Mouse (Mus musculus): Measurements from ENCODE around the gene Pik3r1.

The Pik3r1 gene

DNA sequence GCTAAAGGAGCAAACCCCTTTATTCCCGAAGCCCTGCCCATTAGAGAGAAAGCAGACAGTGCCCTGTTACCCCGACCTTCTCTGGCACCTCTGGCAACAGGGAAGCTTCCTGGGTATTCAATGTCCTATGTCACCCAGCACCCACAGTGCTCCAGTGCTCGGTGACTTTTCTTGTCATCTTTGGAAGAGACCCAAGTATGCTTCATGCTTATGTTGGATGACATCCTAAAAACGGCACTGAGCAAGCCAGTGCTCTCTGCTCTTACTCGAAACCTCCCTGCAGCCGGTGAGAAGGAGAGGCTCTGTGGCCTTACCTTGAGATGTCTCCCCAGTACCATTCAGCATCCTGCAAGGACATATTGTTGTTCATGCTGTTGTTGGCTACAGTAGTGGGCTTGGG, 77.8 kb downstream of the Pik3r1 start:
- ATAC-seq (ENCODE audit: low TSS enrichment) = no peak

DNA sequence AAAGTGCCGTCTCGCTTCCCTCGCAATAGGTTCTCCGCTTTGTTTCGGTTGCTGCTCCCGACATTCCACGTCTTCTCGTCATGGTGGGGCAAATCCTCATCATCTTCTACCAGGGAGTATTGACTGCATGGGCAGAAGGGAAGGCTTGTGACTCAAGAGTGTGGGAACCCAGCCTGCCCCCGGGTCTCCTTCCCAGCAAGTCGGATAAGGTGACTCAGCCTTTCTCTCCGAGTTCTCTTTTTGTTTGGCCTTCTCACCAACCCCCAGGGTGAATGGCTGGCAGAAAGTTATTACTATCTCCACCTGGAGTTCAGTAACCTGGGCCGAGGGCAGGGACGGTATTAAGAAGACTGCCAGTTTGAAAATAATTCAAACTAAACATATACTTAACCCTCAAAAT, 81.8 kb downstream of the Pik3r1 start:
- no peak for ATAC-seq (ENCODE audit: low TSS enrichment)

DNA sequence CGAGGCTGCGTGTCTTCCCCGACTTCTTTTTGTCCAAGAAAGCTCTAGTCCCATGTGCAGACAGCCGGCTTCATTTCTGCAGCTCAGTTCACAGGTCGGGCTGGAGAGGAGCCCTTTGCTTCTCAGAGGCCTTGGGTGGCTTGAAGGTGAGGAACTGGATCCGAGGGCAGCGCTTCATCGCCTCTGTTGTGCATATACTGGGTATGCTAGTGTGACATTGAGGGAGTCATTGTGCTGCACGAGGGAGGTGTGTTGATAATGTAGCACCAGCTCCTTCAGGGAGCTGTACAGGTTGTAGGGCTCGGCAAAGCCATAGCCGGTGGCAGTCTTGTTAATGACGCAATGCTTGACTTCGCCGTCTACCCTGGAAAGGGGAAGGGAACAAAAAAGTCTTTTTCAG, 83.3 kb downstream of the Pik3r1 start:
- no peak for ATAC-seq (ENCODE audit: low TSS enrichment)

DNA sequence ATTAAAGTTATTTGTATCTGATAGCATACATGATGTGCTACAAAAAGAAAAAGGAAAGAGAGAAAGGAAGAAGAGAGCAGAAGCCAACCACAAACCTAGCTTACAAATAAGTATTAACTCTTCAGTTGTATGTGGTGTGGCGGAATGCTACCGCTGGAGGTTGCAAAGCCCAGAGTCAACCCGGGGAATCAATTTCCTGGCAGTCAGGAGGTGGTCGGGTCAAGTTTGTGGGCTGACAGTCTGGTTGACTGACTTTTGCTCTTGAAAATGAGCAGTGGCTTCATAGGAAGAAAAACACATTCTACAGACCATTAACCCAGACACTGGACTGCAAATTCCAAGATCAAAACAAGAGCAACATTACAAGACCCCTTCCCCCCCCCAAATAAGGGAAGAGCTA, 85.6 kb downstream of the Pik3r1 start:
- ATAC-seq (ENCODE audit: low TSS enrichment) = no peak

DNA sequence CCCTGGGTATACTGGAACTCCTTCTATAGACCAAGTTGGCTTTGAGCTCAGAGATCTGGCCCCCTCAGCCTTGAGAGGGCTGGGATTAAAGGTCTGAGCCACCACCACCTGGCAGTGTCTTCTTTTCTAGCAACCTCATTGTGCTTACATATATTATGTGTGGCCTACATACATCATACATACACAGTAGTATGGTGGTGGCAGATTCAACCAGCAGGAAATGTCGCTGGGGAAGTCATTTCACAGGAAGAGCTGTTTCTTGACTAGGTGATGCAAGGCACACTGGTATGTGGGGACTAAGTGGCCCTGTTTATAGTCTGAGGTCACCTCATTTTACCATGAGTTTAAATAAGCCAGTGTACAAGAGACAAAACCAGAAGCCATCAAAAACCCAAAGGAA, 87.9 kb downstream of the Pik3r1 start:
- ATAC-seq (ENCODE audit: low TSS enrichment) = 0 out of 2 replicates have a peak, but pooled peaks have one; percentile 21

DNA sequence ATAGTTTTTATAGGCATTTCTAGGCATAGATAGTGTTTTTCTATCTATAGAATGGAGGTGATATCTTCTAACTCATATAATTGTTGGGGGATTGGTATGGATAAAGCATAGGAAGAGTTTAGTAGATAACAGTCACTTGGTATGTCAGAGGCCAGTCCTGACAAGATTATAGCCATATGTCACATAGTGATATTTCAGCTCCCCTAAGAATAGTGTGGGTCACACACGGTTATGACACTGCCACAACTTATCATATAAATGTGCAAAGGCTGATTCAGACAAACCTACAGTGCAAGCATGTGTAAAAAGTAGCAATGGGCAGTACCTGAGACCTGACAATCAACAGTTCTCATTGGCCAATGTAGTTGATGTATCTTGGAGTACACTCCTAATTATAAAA, 89.0 kb downstream of the Pik3r1 start:
- no peak for ATAC-seq (ENCODE audit: low TSS enrichment)

DNA sequence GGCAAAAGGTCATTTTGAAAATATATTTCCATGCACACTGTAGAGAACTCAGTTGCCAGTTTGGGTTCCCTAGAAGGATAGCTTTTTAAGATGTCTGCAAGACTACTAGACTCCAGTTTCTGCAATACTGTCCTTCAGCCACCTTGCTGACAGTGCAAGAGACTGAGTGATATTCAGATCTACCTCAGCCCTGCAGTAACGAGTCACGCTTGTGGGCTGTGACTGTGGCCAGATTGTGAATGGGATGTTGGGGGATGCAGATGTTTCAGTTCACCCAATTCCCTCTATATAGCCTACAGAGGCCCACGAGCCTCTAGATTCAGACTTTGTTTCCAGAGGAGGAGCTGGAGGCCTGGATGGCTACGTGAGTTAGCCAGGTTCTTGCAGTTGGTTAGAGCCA, 90.0 kb downstream of the Pik3r1 start:
- ATAC-seq (ENCODE audit: low TSS enrichment) = no peak

DNA sequence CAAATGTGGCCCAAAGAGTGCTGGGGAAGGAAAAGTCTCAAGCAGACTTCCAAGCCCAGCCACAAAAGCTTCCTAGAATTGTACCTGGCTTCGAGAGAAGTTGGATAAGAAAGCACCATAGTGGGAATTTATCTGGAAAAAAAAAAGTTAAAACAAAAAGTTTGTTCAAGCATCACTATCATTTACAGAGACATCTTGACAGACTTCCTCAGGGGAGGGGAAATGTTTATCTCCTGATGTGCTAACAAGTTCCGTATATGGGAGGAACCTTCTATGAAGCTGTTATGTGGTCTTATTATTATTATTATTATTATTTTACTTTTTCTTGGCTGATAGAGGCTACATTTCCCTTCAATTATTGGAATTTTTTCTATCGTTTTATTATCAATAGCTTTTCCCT, 94.1 kb downstream of the Pik3r1 start:
- no peak for ATAC-seq (ENCODE audit: low TSS enrichment)

DNA sequence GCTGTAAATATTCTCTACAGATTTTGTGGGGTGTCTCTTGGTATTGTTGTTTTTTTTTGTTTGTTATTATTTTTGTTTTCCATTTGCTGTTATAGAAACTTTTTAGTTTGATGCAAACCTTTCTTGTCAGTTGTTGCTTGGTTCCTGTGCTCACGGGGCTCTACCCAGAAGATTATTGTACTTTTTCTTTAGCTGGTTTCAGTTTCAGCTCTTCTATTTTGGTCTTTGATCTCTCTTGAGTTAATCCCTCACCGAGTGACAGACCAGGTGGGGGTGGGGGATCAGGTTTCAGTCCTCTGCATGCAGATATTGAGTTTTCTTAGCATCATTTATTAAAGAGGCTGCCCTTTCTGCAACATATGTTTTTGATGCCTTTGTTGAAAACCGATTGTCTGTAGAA, 99.2 kb downstream of the Pik3r1 start:
- ATAC-seq (ENCODE audit: low TSS enrichment) = no peak

DNA sequence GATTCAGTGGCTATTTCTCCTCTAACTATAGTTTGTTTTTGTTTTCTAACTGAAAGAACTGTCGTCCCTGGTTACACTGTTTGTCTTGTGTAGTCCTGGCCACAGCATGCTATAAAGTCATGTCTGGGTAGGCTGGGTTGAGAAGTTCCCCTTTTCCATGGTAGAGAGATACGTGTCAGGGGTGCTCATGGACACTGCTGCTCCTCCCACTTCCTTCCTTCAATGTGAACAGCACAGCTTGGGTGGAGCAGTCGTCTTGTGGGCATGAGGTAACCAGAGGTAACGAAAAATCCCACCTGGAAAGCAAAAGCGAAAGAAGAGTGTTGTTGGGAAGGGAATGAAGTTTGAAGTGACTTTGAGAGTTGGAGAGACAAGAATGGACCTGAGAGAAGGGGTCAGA, 104.0 kb downstream of the Pik3r1 start:
- ATAC-seq (ENCODE audit: low TSS enrichment) = no peak

DNA sequence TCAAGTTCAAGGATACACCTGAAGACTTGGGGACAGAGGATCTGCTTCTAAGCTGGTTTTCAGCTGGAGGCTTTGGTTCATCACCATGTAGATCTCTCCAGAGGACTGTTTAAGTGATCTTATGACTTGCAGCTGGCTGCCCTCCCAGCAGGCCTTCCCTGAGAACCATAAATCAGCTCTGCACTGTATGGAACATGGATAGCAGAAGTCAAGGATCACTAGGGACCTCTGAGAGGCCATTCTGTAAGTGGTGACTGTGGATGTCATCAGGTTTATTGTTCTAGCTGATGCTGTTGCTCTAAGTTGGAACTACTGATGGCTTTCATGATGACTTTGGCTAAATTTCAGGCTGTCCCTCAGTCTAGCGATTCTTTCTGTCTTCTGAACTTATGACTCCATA, 105.1 kb downstream of the Pik3r1 start:
- ATAC-seq (ENCODE audit: low TSS enrichment) = no peak

DNA sequence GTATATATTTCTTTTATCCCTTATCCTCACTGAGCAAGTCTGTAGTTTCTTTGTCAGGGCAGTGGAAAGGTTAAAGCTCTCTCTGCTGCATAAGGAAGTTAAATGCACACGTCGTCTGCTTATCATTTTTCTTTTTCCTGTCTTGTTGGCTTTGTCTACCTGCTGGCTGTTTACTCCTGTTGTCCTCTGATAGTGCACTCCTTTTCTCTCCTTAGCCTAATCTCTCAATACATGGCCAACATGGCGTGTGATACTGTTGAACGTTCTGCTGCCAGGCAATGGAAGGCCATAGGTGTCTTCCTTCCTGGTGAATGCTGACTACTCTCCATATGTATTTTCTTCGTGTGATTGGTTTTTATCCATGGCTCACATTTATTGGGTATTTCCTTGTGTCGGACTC, 106.5 kb downstream of the Pik3r1 start:
- no peak for ATAC-seq (ENCODE audit: low TSS enrichment)

DNA sequence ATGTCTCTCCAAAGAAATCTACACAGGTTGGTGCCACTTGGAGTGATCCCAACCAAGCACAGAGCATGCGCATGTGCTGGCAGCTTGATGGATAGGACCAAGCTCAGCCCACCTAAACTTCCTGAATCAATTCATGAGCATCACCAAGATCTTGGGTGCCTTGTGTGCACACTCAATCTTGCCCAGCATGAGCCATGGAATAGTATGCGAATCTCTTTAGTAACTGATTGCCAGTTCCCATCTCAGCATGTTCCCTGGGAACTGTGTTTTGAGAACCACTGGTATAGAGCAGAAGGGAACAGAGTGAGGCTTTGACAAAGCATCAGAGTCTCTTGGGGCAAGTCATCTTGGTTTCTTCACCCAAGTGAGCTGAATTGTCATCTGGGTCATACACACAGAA, 107.8 kb downstream of the Pik3r1 start:
- no peak for ATAC-seq (ENCODE audit: low TSS enrichment)

DNA sequence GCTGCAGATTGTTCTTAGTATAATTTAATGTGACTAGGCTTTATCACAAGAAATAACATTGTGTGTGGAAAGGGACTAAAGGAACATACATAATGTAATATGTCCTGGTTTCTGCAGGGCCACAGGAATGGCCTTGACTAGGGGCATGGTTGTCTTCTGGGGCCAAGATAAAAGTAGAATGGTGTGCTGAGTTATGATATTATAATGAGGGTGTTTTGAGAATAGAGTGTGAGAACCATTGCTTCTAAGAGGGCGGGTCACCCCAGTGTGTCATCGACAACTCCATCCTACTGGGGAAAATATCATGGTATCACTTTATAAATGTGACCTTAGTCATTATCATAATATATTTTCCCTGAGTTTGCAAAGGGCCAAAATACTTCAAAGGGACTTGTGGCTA, 115.9 kb downstream of the Pik3r1 start:
- no peak for ATAC-seq (ENCODE audit: low TSS enrichment)

DNA sequence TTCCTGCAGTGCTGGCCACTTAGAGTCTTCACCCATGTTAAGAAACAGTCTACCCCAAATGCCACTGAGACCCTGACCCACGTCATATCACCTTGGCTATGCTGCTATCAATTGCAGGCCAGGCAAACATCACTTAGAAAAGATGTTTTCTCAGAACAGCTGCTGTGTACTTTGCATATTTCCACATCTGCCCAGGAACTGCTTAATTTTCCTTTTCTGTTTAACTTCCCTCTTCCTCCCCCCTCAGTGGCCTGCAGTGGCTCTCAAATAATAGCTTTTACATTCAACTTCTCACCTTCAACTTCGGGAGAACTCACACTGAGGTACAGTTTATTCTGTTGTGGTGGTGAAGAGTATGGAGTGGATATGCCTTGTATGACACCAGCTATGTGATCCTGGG, 126.4 kb downstream of the Pik3r1 start:
- ATAC-seq (ENCODE audit: low TSS enrichment) = no peak

DNA sequence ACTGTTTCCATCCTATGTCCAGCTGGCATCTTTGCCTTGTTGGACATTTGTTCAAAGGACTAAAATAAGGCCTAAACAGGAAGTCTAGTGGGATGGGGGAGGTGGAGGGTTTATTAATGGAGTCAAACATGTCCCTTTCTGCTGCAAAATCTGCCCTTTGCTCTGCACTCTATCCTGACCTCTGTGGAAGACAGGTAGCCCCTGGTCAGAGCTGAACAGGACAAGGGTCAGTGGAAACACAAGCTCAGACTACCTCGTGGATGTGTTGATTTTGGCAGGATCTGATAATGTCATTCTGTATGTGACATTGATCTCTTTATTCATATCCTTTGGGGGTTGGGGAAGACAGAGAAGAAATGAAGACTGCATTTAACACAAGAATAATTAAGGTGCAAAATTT, 132.2 kb downstream of the Pik3r1 start:
- ATAC-seq (ENCODE audit: low TSS enrichment) = no peak

DNA sequence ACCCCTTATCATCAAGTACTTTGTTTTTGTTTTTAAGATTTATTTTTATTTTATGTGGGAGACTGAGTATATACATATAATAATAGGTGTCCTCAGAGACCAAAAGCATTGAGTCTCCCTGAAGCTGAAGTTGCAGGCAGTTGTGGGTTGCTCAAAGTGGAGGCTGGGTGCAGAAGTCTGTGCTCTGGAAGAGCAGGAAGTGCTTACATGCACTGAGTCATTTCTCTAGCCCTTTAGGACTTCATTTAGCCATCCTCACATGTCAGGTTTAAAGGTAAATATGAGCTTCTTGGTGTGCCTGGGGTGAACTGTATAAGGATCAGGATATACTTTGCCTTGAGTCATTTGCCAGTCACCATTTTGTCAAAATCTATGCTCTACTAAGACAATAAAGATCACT, 133.6 kb downstream of the Pik3r1 start:
- ATAC-seq (ENCODE audit: low TSS enrichment) = no peak

DNA sequence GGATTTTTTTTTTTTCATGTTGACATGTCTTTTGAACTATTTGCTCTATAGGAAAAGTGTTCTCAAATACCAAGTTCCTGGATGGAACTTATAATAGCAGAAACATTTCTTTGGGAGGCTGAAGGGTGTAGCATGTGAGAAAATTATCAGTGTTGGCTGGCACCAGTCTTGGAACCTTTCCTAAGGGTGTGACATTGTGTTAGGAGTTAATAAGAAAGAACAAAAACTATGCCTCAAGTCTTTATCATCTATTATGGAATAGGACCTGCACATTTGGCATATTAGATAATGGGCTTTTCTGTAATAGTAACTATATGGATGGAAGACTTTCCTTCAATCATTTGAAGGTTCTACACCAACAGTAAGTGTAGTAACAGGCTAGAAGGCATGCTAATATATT, 134.4 kb downstream of the Pik3r1 start:
- no peak for ATAC-seq (ENCODE audit: low TSS enrichment)

DNA sequence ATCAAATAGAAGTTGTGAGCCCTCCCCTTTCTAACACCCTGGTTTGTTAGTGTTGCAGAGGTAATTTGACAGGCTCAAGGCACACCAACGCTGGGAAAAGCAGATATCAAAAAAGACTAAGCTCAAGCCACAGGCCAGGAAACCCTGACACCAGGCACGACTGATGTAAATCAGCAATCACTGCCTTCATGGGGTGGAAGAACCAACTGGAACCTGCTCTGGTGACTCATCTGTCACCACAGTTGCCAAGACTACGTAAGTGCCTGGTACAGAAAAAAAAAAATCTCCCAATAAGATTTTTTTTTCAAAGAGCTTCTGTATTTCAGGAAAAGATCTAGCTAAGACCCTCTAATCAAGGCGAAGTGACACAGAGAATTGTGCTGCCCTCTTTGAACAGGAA, 135.2 kb downstream of the Pik3r1 start:
- peak; percentile 88 for ATAC-seq (ENCODE audit: low TSS enrichment)

DNA sequence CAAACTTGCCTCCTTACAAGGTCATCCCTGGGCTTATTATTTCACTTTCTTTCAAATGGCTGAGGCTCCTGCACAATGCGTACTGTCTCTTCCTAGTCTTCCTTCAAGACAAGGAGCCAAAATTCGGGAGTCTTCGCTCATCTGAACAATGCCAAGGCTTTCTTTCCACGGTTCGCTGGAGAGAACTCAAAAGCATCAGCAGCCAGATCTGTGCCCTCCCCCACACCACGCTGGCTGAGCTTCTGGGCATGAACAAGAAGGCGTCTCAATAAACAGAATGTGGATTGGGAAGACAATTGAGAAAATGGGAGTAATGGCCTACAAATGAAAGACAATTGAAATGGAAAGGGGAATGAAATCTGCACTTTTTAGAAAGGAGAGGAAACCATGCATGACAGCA, 136.5 kb downstream of the Pik3r1 start:
- peak; percentile 75 for ATAC-seq (ENCODE audit: low TSS enrichment)
